Mouse (Mus musculus) thymus, adult 2 months (tissue): Measurements from ENCODE around the gene Slc35c1. TPM values are rescaled to one million over a fixed set of nuclear protein-coding genes. Genes with fewer than 3 reads are reported as not detected.

ENCODE experiments used
- DNase-seq: peaks from one replicate; pipeline ENCODE4 v3.0.0; 2021
- H3K27ac ChIP-seq: fragments of 200-500 bp; 2 replicates; pipeline ENCODE4 v1.5.1; 2012; ENCODE audit warnings: low read length, control low read depth; ENCODE audit not compliant: control insufficient read depth, insufficient read depth
- H3K27me3 ChIP-seq: fragments of 200-500 bp; 2 replicates; pipeline ENCODE4 v1.6.1; 2012; ENCODE audit warnings: mild to moderate bottlenecking, low read length, moderate library complexity, mixed read lengths; ENCODE audit not compliant: control insufficient read depth, insufficient read depth
- H3K36me3 ChIP-seq: fragments of 200-500 bp; 2 replicates; pipeline ENCODE4 v1.6.1; 2012; ENCODE audit warnings: mild to moderate bottlenecking, low read length, moderate library complexity; ENCODE audit not compliant: control insufficient read depth, insufficient read depth
- H3K4me1 ChIP-seq: fragments of 200-500 bp; replicated peaks from 2 replicates; pipeline ENCODE4 v1.6.1; 2012; ENCODE audit warnings: low read length; ENCODE audit not compliant: control insufficient read depth, insufficient read depth
- H3K4me3 ChIP-seq: fragments of 200-500 bp; 2 replicates; pipeline ENCODE4 v1.5.1; 2012; ENCODE audit warnings: mild to moderate bottlenecking, low read length, control low read depth, moderate library complexity; ENCODE audit not compliant: control insufficient read depth, insufficient read depth
- CTCF ChIP-seq: fragments of 200-500 bp; IDR thresholded peaks from 2 replicates; pipeline ENCODE4 v1.5.1; 2012; ENCODE audit warnings: mild to moderate bottlenecking, control low read depth, low read length, moderate library complexity, borderline replicate concordance; ENCODE audit not compliant: control insufficient read depth, poor library complexity, insufficient read depth; ENCODE audit errors: extremely low read depth
- POLR2A ChIP-seq: fragments of 200-500 bp; IDR thresholded peaks from 2 replicates; pipeline ENCODE4 v1.6.1; 2012; ENCODE audit warnings: mild to moderate bottlenecking, low read length, control low read depth, moderate library complexity; ENCODE audit not compliant: control insufficient read depth, poor library complexity, insufficient read depth; ENCODE audit errors: extremely low read depth
- WGBS: fragments of 180-500 bp; shearing (Covaris S2); methylation state at CpG from one replicate; pipeline ENCODE4 v1.1.7; 2018; 5-methylcytosine and 5-hydroxymethylcytosine counted together
- polyA plus RNA-seq: library from polyadenylated mRNA; depleted of rRNA; stranded (reverse); fragments of >200 nt; gene quantifications from 2 replicates; pipeline ENCODE4 v1.2.3, GENCODE M21; 2012

Gene Slc35c1
- polyA plus RNA-seq, 1 experiment = 144 TPM

DNA sequence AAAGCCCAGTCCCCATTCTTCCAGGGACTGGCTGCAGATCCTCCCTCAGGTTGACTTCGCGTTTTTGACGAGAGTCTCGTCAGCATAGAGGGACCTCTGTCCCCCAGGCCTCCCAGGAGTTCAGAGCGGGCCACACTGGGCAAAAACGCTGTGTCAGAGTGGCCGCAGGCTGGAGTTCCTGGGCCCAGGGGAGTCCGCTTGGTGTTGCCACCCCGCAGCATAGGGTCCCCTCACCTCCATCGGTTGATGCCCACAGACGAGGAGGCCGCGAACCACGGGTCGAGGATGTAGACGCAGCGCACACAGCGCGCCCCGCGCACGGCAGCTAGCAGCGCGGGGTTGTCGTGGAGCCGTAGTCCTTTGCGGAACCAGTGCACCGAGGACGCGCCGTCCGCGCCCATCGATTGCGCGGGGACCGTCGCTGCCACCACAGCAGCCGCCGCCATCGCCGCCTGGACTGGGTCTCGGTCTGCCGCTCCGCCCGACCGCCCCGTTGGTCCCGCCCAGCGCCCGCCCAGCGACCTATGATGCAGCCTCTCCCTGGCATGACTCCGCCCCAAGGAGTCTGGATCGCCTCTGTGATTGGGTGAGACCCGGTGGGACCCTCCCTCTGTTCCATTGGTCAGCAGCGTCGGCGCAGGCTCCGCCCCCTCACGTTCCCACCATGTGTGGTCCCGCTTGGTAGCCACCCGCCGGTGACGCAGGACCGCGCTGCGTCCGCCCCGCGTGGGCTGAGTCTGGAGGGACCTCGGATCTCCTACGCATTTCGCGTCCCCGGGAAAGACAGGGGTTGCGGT, 26.6 kb downstream of the Slc35c1 start, which contains the start of gene Cry2:
Gene Cry2 (minus strand): TSS at position 466 of the 797 bp plus-strand sequence.
- H3K4me3 ChIP-seq = peak within 1 kb of the TSS; percentile 84
- no peaks in the 10 kb centered on the region for H3K36me3 ChIP-seq
- TF ChIP-seq POLR2A (peak; percentile 84), CTCF (peak; percentile 53; the same call in 1 of the 2 replicates)
- WGBS = under 1% methylated on average over 76 of the region's 76 CpGs
- peaks cover 8% of the 10 kb centered on the region for H3K4me1 ChIP-seq
- peak; percentile 98 for DNase-seq
- H3K27ac ChIP-seq = no peak within 1 kb of the TSS
- no peaks in the 10 kb centered on the region for H3K27me3 ChIP-seq

DNA sequence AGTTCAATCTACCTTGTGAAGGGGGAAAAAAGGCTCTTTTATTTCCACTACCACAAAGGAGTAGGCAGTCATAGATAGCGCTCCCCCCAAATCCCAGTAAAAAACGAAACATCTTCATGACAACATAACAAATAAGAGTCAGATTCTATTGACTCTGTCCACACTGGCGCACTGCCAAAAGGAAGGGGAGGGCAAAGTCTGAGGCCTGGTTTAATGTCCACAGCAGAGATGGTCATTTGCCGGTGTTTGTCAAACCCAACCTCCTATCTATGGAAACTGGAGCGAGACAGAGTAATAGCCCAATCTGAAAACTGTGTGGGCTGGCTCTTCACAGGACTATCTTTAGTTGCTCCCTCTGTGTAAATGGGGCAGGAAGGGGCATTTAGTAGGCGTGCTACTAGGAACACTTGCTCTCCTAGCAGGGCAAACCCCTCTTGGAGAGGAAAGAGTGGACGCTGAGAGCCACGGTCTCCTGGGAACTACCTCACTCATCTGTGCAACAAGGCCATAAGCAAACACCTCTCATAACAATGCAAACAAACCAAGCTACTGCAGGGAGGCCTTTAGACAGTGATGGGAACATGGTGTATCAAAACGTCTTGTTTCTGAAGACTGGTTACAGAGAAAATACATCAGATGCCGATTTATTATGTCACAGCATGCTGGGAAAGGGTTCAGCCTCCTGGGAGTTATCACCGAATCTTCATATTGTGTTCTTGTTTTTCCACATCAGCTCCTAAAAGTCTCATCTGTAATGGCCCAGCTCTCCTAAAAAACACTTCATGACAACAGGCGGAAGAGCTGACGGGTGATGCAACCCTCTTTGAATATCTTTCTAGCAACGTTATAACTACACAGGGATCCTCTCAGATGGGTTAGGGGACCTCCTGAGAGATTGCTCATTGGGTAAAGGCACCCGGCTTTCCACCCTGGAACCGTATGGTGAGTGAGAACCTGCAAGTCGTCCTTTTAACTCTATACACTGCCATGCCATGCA, 27.7 kb downstream of the Slc35c1 start:
- DNase-seq = no peak
- H3K27ac ChIP-seq = no peak overlapping the region
- WGBS = 74% methylated on average over 17 of the region's 17 CpGs

DNA sequence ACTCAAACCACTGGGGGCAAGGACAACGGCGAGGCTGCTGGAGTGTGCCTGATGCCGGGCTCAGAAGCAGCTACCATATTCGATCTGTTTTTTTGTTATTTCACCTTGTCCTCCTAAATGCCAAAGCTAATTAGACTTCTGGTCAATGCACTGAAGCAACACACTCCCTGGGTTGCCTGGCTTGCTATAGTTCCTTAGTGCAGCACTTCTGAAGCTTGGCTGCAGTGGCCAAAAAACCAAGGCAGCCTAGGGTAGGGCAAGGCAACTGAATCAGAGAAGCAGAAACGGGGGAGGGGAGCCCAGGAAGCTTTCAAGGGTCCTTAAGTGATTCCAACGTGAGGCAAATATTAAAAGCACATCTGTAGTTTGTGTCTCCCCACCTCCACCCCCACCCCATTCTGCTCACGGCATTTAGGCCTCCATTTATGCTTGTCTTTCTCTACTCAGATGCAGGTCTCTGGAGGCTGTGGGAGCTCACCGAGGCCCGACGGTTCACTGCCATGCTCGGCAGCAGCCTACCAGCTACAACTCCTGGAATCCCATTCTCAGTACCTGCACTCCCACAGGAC, 28.6 kb downstream of the Slc35c1 start:
- Histone ChIP-seq H3K27ac (no peak overlapping the region), H3K27me3 (no peaks in the 10 kb centered on the region), H3K4me1 (peaks cover 8% of the 10 kb centered on the region), H3K4me3 (no peak overlapping the region), H3K36me3 (no peaks in the 10 kb centered on the region)
- DNase-seq = no peak
- TF ChIP-seq POLR2A = no peak
- TF ChIP-seq CTCF = no peak
- 87% methylated on average over 11 of the region's 11 CpGs for WGBS

More for the DNA sequence above, 27.7 kb downstream of the Slc35c1 start:
- H3K27me3 ChIP-seq = no peaks in the 10 kb centered on the region
- H3K4me3 ChIP-seq = no peak overlapping the region
- H3K36me3 ChIP-seq = no peaks in the 10 kb centered on the region
- H3K4me1 ChIP-seq = peaks cover 8% of the 10 kb centered on the region
- TF ChIP-seq POLR2A (no peak), CTCF (no peak)

DNA sequence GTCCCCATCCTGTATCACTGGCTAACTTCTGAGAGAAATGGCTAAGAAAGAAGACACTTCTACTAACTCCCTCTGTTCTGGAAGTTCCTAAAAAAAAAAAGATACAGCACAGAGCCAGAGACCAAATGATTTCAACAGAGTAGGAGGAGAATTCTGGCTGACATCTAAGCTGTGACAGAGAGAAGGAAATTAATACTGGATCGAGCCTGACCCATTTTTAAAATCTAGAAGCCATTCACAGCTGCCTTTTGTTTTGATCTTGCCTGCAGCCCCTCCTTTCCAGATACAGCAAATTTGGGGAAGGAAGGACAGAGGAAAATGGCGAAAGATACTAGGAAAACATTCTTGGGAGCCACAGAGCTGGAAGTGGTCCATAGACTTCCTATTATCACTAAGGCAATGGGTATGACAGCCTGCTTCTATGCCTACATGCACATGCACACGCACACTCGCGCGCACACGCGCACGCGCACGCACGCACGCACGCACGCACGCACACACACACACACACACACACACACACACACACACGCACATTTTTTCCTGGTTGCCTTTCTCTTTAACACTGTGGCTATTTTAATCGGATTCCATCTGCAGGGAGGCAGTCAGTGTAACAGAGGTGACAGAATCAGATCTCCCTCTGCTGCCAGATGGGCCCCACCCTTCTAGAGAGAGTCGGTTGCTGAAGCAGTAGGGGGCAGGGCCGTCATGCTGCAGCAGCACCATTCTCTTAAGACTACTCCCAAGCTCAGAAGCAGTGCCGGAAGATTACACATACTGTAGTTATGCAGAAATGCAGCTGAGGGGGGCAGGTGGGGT, 29.4 kb downstream of the Slc35c1 start:
- Histone ChIP-seq H3K4me1 (peaks cover 8% of the 10 kb centered on the region), H3K27ac (no peak overlapping the region), H3K27me3 (no peaks in the 10 kb centered on the region), H3K36me3 (no peaks in the 10 kb centered on the region), H3K4me3 (no peak overlapping the region)
- WGBS = 89% methylated on average over 21 of the region's 21 CpGs
- TF ChIP-seq CTCF (no peak), POLR2A (no peak)
- no peak for DNase-seq

DNA sequence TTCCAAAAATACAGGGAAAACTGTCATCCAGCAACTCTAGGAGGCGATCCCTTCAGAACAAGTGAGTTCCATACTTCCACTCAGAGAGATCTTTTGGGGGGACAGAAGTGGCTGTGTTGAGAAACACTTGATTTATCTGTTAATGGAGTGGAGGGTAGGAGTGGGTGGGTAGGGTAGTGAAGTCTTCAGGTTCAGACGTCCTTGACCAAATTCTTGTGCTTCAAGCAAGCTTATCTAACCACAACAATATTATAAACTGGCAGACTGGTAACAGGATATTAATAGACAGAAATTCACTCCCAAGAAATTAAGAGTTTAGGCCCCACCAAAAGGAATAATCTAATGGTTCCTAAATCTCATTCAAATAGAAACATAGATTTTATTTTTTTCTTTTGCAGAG, 30.2 kb downstream of the Slc35c1 start:
- no peak overlapping the region for H3K27ac ChIP-seq
- TF ChIP-seq CTCF = no peak
- no peak for TF ChIP-seq POLR2A
- H3K36me3 ChIP-seq = 0 out of 2 replicates have a peak, but pooled peaks cover 4% of the 10 kb centered on the region
- H3K4me3 ChIP-seq = no peak overlapping the region
- no peak for DNase-seq
- H3K27me3 ChIP-seq = no peaks in the 10 kb centered on the region
- WGBS = 74% methylated on average over 2 of the region's 2 CpGs
- H3K4me1 ChIP-seq = peaks cover 8% of the 10 kb centered on the region

DNA sequence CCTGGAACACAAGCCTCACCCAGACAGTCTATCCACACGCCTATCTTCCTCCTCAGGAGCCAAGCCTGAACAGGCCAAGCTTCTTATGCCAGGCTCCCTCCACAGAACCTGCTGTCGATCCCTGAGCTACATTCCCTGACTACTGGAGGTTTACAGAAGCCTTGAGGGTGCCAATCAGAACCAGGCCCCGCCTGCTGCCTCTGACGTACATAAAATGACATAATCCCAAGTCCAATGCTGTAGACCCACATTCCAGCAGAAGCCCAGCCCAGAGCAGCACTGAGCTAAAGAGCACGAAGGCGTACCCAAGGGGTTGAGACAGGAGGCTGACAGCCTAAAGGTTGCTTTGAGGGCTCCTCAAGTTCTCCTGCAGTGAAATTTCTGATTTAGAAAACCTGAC, 32.5 kb downstream of the Slc35c1 start:
- no peaks in the 10 kb centered on the region for H3K27me3 ChIP-seq
- DNase-seq = no peak
- H3K4me3 ChIP-seq = no peak overlapping the region
- peaks cover 4% of the 10 kb centered on the region; the same call in 1 of the 2 replicates for H3K36me3 ChIP-seq
- H3K4me1 ChIP-seq = peaks cover 14% of the 10 kb centered on the region
- TF ChIP-seq POLR2A (no peak), CTCF (no peak)
- no peak overlapping the region for H3K27ac ChIP-seq
- 85% methylated on average over 6 of the region's 6 CpGs for WGBS
